Mouse (Mus musculus): Measurements from ENCODE around the gene Sult3a2.

- no peak for TF ChIP-seq POLR2A (IDR thresholded peaks at IDR 0.05; ENCODE audit: control insufficient read depth in 1 of 2, insufficient read depth in 1 of 2, low read depth in 1 of 2, low read length in 2 of 2, poor library complexity in 1 of 2)
- no peak for TF ChIP-seq CTCF (IDR thresholded peaks at IDR 0.05 in 2 of 3, conservative IDR thresholded peaks at IDR 0.05 in 1 of 3; ENCODE audit: control insufficient read depth in 1 of 3, insufficient read depth in 1 of 3, low read depth in 2 of 3, low read length in 3 of 3, poor library complexity in 1 of 3, severe bottlenecking in 1 of 3)
- TF ChIP-seq ZNF384 (IDR thresholded peaks at IDR 0.05; ENCODE audit: low read depth, low read length): no peak
These were observed at the start of gene Sult3a2 for GRCm38 (mm10) chr10:33786604-33787003.

All from MEL (cell line).